Mouse (Mus musculus): ENCODE data around the gene Smim7. TPM values are rescaled to one million over a fixed set of nuclear protein-coding genes. Genes with fewer than 3 reads are reported as not detected.
A peak's percentile ranks its signal among the peaks of the same experiment; 100 is the strongest.

Smim7 gene
- 100 to 1,000 TPM; 102 to 116 (median 113) TPM for total RNA-seq (2022)

DNA sequence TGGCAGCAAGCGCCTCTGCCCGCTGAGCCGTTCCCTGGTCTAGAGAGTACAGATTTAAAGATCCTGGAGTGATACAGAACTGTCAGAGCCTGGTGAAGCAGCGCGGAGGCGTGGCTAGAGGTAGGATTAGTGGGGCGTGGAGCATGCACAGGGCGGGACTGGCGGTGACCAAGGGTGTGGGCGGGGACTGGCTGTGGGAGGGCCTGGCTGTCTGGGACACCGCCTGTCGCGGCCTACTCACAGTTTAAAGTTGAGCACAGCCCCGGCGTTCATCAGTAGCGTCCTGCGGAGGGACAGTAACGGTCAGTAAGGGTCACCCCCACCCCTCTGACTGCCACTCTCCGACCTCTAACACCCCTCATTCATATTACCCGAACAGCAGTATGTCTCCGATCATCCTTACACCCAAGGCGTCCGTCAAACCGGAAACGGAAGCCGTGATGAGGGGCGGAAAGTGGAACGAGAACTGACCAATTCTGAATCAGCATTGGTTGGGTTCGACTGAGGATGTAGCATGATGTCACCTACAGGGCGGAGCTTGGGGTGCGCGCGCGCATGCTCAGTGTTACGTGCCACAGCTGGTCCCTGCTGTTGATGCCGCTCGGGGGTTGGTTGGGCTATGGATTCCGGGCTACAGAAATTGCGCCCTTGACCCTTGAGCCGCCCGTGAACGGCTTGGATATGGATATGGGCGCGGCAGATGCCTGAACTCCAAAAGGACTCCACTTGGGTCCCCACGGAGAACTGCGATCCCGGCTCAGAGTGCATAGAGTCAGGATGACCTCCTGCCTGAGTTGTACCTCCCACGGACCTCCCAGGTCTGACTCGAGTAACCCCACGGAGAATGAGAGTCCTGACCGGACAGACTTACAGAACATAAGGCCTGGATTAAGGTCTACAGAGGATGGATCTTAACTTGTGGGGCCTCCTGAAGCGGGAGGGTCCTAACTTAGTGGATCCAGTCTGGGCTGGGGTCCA is at the start of gene Smim7:
Smim7 (minus strand) TSS at position 456 of the 978 bp plus-strand sequence.
- DNase-seq (ENCODE audit: low spot score in 2 of 2) = peak; percentile 97 to 98

DNA sequence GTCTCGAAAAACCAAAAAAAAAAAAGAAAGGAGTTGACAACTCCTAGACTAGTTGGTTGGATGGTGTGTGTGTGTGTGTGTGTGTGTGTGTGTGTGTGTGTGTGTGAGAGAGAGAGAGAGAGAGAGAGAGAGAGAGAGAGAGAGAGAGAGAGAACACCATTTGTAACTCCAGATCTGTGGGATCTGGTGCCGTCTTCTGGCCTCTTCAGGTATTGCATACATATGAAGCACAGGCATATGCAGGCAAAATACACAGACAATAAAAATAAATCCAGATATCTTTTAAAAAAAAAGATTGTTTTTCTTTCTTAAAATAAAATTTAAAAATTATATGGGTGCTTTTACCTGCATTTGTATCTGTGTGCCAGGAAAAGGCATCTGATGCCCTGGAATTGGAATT is 19.3 kb upstream of the Smim7 start:
- no peak for DNase-seq (ENCODE audit: low spot score in 2 of 2)

DNA sequence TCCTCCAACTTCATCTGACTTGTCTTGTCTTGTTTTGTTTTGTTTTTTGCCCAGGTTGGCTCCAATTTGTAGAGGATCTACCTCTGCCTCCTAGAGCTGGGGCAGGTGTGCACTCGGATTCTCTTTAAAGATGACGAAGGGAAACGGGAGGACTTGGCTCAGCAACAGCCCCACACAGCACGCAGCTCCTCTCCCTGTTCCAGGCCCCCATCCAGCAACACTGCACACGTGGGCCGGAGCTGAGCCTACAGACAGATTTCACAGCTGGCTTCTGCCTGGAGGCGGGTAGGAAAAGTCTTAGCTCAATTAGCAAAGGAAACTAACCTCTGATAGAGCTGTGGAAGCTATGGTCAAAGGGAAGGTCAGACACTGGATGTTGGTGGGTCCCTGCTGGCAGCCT is 18.4 kb upstream of the Smim7 start:
- peak; percentile 77 to 79 for DNase-seq (ENCODE audit: low spot score in 2 of 2)

DNA sequence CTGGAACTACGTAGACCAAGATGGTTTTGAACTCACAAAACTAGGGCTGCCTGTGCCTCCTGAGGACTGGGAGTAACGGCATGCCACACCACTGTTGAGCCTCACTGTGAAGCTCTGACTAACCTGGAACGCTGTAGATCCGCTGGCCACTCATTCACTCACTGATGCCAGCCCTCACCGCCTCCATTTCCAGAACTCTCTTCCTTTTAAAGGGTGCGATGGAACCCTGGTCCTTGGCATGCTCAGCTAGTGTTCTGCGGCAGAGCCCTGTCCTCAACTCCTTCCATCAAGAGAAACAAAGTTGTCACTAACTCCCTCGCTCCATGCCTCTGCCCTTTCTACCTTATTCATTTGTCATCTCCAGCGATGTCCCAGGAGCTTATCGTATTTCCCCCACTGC is 18.0 kb upstream of the Smim7 start:
- no peak for DNase-seq (ENCODE audit: low spot score in 2 of 2)

DNA sequence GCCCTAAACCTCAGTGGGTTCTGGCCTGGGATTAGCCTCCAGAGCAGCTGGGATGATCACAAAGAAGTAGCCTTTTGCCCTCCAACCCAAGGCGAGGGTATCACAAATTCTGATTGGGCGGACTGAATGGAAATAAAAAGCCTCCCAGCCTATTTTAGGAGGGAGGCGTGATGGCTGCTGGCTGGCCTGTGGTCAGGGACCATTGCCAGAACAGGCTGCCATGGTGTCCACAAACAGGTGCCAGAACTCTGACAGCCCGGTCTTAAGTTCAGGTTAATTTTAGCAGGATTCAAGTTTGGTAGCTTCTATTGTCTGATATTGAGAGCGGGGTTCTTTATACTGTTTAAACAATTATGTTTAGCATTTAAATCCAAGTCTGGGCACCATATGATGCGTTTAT is 16.9 kb upstream of the Smim7 start:
- no peak for DNase-seq (ENCODE audit: low spot score in 2 of 2)

DNA sequence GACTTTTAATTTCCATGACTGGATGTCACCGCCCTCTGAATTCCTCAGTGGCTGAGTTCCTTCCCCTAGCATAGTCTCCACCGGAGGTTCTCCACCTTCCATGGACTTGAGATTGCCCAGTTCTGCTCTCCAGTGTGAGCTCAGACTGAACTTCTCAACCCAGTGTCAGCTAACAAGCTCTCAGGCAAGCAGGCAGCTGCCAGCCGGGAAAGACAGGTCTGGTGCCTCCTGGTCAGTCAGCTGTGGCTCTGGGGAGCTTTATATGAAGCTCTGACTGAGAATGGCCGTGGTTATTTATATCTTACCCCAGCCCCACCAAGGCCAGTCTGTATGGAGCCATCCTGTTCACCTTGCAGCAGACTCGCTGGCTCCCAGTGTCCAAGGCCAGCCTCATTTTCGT is 13.5 kb upstream of the Smim7 start:
- no peak for DNase-seq (ENCODE audit: low spot score in 2 of 2)

DNA sequence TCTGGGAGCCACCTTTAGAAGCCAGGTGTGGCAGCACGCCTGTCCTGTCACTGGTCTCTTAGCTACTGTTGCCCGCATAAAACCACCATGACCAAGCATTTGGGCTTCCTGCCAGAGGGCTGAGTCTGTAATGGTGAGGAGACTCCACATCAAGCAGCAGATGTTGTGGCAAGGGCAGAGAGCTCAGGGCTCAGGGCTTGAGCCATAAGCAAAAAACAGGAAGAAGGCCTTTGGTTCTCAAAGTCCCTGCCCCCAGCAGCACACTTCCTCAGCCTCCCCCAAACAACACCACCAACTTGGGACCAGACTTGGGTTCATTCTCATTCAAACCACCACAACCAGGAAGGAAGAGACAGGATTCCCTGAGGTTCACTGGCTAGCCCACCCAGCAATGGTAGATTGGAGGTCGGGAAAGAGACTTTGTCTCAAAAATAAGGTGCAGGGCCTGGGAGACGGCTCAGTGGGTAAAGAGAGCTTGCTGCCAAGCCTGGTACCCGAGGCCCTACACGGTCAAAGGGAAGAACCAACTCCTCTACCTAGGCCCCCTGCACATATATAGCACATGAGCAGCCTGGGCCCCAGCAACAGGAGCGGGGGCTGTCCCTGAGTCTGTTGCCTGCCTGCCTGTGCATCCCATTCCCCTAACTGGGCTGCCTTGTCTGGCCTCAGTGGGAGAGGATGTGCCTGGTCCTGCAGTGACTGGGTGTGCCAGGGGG is 12.3 kb upstream of the Smim7 start:
- no peak for DNase-seq (ENCODE audit: low spot score in 2 of 2)

DNA sequence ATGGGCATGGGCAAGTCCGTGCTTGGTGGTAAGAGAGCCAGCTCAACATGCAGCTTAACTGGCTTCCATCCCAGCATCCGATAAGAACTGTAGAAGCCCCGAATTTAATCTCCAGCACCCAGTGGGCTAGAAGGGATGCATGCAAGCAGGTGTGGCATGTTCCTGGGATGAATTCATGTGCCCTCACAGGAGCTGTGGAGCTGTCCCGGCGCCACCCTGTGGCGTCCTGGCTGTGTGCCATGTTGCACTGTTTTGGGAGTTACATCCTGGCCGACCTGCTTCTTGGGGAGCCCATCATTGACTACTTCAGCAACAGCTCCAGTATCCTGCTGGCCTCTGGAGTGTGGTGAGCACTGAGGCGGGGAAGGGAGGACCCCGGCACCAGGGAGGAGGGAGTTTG is 8.5 kb upstream of the Smim7 start:
- DNase-seq (ENCODE audit: low spot score in 2 of 2) = no peak

DNA sequence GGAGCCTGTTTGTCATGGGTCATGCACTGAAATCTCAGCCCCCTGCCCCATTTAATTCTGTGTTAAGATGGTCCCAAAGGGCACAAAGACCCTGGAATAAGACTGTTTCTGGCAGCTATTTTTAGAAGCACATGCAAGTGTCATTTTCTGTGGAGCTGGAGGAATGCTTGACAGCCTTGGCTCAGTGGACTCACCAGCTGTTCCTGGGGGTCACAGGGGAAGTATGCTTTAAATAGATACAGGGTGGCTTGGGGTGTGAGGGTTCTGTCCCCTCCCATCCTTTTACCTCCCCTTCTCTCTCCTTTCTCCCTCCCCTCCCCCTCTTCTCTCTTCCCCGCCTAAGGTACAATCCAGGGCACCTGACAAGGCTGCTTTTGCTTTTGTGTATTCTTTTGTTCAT is 7.1 kb upstream of the Smim7 start:
- DNase-seq (ENCODE audit: low spot score in 2 of 2) = no peak

DNA sequence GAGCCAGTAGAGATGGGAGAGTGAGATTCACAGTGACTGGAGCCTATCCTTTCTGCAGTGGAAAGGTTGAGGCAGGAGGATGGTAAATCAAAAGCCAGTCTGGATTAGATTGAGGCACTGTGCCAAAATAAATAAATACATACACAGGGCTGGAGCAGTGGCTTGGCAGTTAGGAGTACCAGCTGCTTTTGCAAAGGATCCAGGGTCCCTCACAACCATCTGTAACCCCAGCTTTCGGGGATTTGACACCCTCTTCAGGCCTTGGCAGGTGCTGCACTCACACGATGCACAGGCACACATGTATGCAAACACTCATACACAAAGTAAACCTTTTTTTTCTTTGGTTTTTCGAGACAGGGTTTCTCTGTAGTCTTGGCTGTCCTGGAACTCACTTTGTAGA is 6.4 kb upstream of the Smim7 start:
- DNase-seq (ENCODE audit: low spot score in 2 of 2) = no peak

DNA sequence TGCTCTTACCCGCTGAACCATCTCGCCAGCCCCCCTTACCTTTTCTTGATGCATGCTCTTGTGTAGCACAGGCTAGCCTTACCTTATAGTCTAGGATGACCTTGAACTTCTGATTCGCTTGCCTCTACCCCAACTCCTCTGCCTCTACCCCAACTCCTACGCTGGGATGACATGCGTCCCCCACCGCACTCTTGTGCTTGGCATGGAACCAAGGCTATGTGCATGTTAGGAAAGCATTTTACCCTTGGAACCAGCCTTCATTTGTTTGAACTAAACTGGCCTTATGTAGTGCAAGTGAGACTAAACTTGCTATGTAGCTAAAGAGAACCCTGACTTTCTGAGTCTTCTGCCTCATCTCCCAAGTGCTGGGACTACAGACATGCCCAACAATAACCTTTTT is 5.0 kb upstream of the Smim7 start:
- DNase-seq (ENCODE audit: low spot score in 2 of 2) = no peak

DNA sequence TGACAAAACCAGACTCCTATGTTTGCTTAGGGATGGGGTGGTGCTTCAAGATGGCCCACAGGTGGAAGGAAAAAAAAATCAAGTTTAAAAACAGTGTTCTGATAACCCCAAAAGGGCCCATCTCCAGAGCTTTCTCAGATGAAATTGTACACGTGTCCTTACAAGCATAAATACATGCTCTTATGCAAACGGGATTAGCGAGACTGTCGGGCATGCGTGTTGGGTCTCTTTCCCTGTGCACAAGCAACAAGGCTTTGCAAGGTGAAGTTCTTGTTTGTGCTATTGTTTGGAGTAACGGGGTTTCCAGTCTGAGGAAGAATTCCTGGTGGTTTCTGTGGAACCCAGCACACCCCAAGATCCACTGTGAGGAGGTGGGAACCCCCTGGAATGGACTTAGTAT is 2.6 kb upstream of the Smim7 start:
- no peak for DNase-seq (ENCODE audit: low spot score in 2 of 2)

DNA sequence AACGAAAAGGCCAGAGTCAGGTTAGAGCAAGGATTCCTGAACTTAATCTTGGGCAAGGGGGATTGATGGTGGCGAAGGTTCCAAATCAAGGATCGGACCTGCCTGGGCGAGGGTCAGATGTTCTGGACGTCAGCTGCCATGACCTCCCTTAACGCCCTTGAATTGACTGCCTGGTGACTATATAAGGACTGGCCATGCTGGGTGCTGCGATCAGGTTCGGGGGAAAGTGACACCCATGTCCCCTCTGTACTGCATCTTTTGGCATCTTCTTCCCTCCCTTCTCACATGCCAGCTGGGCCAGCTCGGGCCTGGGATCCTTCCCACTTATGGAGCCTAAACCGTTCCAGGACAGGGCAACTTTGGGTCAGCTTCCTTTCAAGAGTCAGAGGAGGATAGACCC is 1.6 kb upstream of the Smim7 start:
- DNase-seq (ENCODE audit: low spot score in 2 of 2) = no peak

DNA sequence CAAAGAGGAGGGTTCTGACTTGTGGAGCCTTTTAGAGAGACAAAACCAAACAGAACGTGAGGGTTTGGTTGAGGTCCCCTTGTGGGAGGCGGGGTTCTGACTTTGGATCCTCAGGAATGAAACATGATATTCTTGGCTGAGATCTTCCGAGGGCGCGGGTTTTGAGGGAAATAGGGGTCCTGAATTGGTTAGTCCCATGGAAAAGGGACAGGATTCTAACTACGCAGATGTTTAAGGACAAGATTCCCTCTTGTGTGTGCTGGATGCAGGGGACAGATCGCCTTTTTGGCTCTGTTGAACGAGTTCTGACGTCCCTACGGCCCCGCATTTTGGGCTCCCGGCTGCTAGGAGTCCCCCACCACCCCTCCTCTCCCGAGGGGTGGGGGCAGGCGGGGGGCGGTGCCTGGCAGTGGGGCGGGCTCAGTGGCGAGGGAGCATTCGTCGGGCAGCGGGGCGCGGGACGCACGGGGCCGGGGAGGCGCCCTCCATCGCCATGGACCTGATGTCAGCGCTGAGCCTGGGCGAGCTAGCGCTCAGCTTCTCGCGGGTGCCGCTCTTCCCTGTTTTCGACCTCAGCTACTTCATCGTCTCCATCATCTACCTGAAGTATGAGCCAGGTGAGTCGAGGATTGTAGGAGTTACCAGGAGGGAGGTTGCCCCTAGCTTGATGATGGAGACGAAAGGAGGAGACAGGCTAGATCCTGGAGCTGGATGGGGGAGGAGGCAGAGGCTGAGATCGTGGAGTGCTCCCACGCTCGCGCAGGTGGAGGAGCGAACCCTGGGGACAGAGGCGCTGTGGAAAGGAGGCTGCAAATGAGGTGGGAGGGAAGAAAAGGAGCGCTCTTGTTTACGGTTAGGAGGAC is 954 bp upstream of the Smim7 start, which contains the start of gene Tmem38a:
Tmem38a (plus strand) TSS at position 445 of the 863 bp plus-strand sequence.
- peak; percentile 68 for DNase-seq (ENCODE audit: low spot score in 2 of 2)

DNA sequence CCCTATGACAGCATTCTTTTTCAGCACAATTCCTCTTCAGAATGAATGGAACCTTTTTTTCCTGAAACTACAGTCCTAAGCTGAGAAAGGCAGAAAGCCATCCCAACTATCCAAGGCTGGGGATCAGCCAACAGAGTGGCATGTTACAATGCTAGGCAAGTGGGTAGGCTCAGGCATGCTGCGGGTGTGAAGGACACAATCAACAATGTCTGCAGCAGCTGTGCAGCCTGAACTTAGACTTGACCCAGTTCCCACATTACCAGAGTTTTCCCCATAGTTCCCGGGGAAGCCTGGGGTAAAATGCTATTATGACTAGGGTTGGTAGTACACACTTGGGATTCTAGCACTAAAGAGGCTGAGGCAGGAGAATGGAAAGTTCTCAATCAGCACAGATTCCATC is 4.9 kb downstream of the Smim7 start:
- no peak for DNase-seq (ENCODE audit: low spot score in 2 of 2)

DNA sequence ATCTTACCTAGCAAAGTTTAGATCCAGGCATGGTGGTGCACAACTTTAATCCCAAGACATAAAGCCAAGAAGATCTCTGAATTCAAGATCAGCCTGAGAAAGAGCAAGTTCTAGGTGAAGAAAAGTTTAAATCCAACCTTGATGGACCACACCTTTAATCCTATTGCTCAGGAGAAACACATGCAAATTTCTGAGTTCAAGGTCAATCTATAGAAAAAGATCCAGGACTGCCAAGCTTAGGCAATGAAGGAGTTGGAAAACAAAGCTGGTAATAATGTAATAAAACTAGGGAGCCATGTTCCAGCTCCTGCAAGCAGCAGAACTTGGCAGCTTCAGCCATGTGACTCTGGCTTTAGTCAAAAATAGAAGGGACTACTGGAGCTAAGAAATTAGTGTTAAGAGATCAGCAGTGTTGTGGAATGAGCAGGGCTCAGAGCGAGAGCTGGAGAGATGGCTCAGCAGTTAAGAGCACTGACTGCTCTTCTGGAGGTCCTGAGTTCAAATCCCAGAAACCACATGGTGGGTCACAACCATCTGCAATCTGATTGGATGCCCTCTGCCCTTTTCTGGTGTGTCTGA is 9.7 kb downstream of the Smim7 start:
- DNase-seq (ENCODE audit: low spot score in 2 of 2) = no peak

DNA sequence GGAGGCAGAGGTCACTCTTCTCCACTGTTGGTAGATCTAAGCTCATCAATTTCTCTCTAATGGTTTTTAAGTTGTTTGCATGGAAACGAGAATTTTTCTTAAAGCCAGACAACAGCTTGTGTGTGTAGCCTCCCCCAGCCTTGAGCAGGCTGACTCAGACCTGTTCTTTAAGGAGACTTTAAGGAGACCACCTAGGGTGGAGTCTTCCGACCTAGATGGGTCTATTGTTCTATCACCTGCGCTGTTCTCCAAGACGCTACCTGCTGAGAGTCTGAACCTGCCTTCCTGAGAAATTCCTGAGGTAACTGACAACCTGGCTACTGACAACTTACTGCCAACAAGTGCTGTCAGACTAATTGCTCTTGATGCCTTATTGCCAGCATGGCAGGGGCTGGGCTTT is 15.1 kb downstream of the Smim7 start:
- DNase-seq (ENCODE audit: low spot score in 2 of 2) = no peak

DNA sequence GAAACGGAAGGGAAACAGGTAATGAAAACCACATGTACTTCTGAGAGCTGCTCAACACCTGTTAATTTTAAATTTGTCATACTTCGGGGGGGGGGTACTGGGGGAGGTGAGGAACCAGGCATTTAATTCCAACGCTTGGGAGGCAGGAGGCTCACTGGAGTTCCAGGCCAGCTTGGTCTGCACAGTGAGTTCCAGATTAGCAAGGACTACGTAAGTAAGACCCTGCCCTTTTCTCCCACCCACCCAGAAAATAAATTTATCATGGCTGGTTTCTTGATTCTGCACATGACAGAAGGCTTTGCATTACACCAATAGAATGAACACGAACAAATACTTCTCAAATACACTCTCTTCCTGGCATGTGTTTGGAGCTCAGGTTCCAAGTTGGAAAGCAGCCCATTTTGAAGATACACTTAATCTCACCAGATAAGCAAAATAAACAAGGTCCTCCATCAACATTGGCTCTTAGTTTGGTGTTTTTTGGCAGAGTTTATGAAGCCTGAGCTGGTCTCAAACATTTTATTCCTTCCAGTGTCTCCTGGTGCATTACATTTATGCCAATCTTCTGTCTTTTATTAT is 21.5 kb downstream of the Smim7 start:
- DNase-seq (ENCODE audit: low spot score in 2 of 2) = no peak

DNA sequence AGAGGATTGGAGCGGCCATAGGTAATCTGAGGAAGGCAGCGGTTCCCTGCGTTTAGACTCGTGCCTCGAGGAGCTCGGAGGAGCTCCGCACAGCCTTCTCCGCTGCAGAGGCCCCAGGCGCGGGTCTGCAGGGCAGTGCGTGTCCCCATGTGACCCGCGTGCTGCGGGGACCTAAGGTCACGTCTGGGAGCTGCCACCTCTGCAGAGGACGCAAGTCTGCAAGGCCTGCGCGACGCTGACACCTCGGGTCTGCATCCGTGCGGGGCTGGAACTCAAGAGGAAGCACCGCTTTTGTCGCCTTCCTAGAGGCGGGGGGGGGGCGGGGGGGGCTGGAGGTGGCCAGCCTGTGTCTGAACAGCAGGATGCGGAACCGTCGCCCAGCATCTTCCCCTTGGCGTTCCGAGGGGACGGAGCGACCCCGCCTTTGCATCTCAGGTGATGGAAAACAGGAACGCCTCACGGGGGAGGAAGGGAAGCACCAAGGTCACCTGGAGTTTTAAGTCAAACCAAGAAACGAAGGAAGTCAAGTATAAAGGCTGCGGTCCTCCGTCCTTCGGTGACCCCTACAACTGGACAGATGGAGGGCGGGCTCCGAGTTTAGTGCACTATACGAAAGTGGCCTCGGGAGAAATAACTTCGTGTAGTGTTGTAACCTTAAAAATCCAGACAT is 22.1 kb downstream of the Smim7 start:
- no peak for DNase-seq (ENCODE audit: low spot score in 2 of 2)
